Comparison of ENCODE assay signal across 25 mouse cellular contexts in genomic region chr13:97695022-97695421, GRCm38 (mm10).
DNase-seq lines count a peak whose midpoint lies in the region; ATAC-seq lines count a peak whose summit lies in the region.
"Had no signal": no experiment of that assay in that cellular context is flagged by ENCODE, and none has a peak within 500 bp of the region (broad histone marks: within the 10 kb centered on the region; RNA-seq: fewer than 3 reads in every experiment).

No protein-coding gene starts in this region.

- H3K27ac ChIP-seq in forebrain, embryonic 14.5 days (ENCODE audit: low read depth, low read length), result peak overlapping the region; percentile 45; the same call in 1 of the 2 replicates
- H3K27ac ChIP-seq in forebrain, embryonic 10.5 days, result no peak overlapping the region
- H3K27ac ChIP-seq in hindbrain, embryonic 15.5 days (replicated peaks), result peak overlapping the region; percentile 57; the same call in 1 of the 2 replicates
- H3K27ac ChIP-seq: liver, embryonic 14.5 days; macrophage; midbrain, embryonic 13.5 days had no signal

- H3K4me2 ChIP-seq in forebrain, embryonic 14.5 days (ENCODE audit: low read length), result no peak overlapping the region
- H3K4me2 ChIP-seq in hindbrain, embryonic 15.5 days, result no peak overlapping the region
- H3K4me2 ChIP-seq: midbrain, embryonic 13.5 days had no signal

- 42% methylated on average over 2 of the region's 2 CpGs for WGBS in forebrain, embryonic 14.5 days
- WGBS in forebrain, embryonic 10.5 days, result 89% methylated on average over 2 of the region's 2 CpGs
- WGBS in hindbrain, embryonic 15.5 days, result 39% methylated on average over 2 of the region's 2 CpGs

- H3K9ac ChIP-seq in forebrain, embryonic 14.5 days (ENCODE audit: low read length), result no peak overlapping the region
- H3K9ac ChIP-seq in hindbrain, embryonic 15.5 days, result no peak overlapping the region
- H3K9ac ChIP-seq: liver, embryonic 14.5 days; midbrain, embryonic 13.5 days had no signal

- H3K36me3 ChIP-seq in forebrain, embryonic 14.5 days (ENCODE audit: control insufficient read depth, insufficient read depth, low read length), result no peaks in the 10 kb centered on the region
- no peaks in the 10 kb centered on the region for H3K36me3 ChIP-seq in forebrain, embryonic 10.5 days (replicated peaks)
- H3K36me3 ChIP-seq in hindbrain, embryonic 15.5 days, result no peaks in the 10 kb centered on the region
- H3K36me3 ChIP-seq: midbrain, embryonic 13.5 days had no signal

- no peaks in the 10 kb centered on the region for H3K9me3 ChIP-seq in forebrain, embryonic 14.5 days (replicated peaks; ENCODE audit: control insufficient read depth, low read length)
- no peaks in the 10 kb centered on the region for H3K9me3 ChIP-seq in forebrain, embryonic 10.5 days
- H3K9me3 ChIP-seq in hindbrain, embryonic 15.5 days, result no peaks in the 10 kb centered on the region
- H3K9me3 ChIP-seq: midbrain, embryonic 13.5 days had no signal

- H3K4me1 ChIP-seq in forebrain, embryonic 14.5 days (ENCODE audit: control insufficient read depth, insufficient read depth, low read length), result 0 out of 2 replicates have a peak, but pooled peaks cover 2% of the 10 kb centered on the region
- peaks cover 11% of the 10 kb centered on the region; the same call in 1 of the 2 replicates for H3K4me1 ChIP-seq in forebrain, embryonic 10.5 days
- H3K4me1 ChIP-seq in hindbrain, embryonic 15.5 days (replicated peaks), result no peaks in the 10 kb centered on the region

- no peak overlapping the region for H3K4me3 ChIP-seq in forebrain, embryonic 14.5 days (ENCODE audit: low read depth, low read length)
- H3K4me3 ChIP-seq in forebrain, embryonic 10.5 days, result no peak overlapping the region
- no peak overlapping the region for H3K4me3 ChIP-seq in hindbrain, embryonic 15.5 days
- H3K4me3 ChIP-seq: midbrain, embryonic 13.5 days had no signal

- ATAC-seq in forebrain, embryonic 14.5 days, result peak; percentile 15; the same call in 1 of the 2 replicates
- ATAC-seq in hindbrain, embryonic 15.5 days (ENCODE audit: low FRiP score, low read depth), result peak; percentile 45
- ATAC-seq: inflammation-experienced regulatory T-cells, adult 6 months; Patski had no signal

- H3K27me3 ChIP-seq in forebrain, embryonic 14.5 days (replicated peaks; ENCODE audit: control insufficient read depth, insufficient read depth, low read length), result no peaks in the 10 kb centered on the region
- H3K27me3 ChIP-seq in forebrain, embryonic 10.5 days (ENCODE audit: poor library complexity, severe bottlenecking), result no peaks in the 10 kb centered on the region; the same call in 1 of the 2 replicates
- no peaks in the 10 kb centered on the region for H3K27me3 ChIP-seq in hindbrain, embryonic 15.5 days
- H3K27me3 ChIP-seq: midbrain, embryonic 13.5 days; Patski had no signal

- DNase-seq in forebrain, embryonic 14.5 days (ENCODE audit: low spot score), result peak; percentile 8
- DNase-seq in forebrain, embryonic 10.5 days (ENCODE audit: extremely low spot score, low spot score), result no peak
- DNase-seq in retina, embryonic 14.5 days (ENCODE audit: low spot score), result peak; percentile 11
- DNase-seq in retina, postnatal 1 day, result no peak
- DNase-seq in urinary bladder, postnatal 25 days (ENCODE audit: low spot score), result no peak
- DNase-seq in heart, postnatal 4 days, result no peak
- DNase-seq: adrenal gland, postnatal 10 days; cerebellum, adult 11 months; cerebellum, adult 9-10 months; cerebellum, postnatal 36 days; gastrocnemius, postnatal 10 days; kidney, adult 11 months; kidney, postnatal 14 days; layer of hippocampus, adult 9-11 months; liver; lung, adult 2 months; lung, postnatal 10 days; thymus, adult 2 months; thymus, postnatal 4 days had no signal

Comparison
In these comparisons a context has a peak if more than half of its experiments do, and no peak if none do; other contexts are left out.
1. DNase-seq: peak in forebrain, embryonic 14.5 days (single experiment) and retina, embryonic 14.5 days (single experiment); none in forebrain, embryonic 10.5 days (single experiment), retina, postnatal 1 day (single experiment), urinary bladder, postnatal 25 days (single experiment) and heart, postnatal 4 days (single experiment).